Mouse (Mus musculus) urinary bladder, postnatal 14 days (tissue): ENCODE measurements around the gene Prkd3.
A peak's percentile ranks its signal among the peaks of the same experiment; 100 is the strongest.

ENCODE experiments used
- DNase-seq: peaks from one replicate; pipeline ENCODE4 v3.0.0; 2021; ENCODE audit warnings: low spot score

The Prkd3 gene

DNA sequence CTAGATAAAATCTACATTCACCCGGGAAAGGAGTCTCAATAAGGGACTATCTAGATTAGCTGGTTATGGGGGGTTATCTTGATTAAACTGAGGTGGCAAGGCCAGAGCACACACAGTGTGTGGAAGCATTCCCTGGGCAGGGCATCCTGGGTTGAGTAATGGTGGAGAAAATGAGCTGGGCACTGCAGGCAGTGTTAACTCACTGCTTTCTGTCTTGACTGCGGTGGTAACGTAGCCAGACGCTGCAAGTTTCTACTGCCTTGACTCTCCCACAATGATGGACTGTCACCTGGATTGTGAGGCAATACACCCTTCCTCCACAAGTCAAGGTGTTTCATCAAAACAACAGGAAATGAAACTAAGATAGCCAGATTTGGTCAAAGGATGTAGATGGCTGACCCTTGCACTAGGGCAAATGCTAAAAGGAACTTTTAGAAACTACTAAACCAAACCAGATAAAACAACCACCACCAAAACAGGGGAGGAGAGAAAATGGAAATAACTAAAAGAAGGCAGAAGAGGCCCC lies 20.8 kb downstream of the Prkd3 start:
- DNase-seq: no peak

DNA sequence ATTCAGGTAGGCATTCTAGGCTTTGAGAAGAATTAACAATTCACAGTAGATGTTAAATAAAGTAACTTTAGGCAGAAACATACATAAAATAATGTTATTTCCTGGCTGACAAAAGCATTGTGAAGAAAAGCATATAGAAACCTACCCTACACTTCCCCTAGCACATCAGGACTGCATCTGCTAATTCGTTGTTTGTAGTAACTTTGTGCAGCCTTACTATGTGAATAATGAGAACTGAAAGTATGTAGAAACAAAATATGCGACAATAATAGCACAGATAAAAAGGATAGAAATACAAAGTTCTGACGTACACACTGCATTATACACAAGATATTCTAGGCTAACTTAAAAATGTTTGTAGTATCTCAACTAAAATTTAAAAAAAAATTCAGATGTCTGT lies 21.4 kb downstream of the Prkd3 start:
- DNase-seq: no peak

DNA sequence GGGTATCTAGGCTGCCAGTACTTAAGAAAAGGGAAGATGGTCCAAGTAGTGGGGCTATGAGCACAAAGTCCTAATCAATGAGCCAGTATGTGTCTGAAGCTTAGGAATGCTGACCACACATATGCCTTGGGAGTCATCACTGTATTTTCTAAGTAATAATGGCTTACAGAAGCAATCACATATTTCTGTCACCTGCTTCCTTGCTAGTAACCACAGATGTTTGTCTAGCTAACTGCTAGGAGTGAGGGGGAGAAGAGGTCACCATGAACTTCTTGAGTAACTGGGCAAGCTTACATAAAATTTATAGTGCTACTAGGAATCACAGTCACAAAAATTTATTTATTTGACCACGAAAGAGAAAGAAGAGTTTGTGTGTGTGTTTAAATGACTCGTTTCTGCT lies 22.5 kb downstream of the Prkd3 start:
- no peak for DNase-seq

DNA sequence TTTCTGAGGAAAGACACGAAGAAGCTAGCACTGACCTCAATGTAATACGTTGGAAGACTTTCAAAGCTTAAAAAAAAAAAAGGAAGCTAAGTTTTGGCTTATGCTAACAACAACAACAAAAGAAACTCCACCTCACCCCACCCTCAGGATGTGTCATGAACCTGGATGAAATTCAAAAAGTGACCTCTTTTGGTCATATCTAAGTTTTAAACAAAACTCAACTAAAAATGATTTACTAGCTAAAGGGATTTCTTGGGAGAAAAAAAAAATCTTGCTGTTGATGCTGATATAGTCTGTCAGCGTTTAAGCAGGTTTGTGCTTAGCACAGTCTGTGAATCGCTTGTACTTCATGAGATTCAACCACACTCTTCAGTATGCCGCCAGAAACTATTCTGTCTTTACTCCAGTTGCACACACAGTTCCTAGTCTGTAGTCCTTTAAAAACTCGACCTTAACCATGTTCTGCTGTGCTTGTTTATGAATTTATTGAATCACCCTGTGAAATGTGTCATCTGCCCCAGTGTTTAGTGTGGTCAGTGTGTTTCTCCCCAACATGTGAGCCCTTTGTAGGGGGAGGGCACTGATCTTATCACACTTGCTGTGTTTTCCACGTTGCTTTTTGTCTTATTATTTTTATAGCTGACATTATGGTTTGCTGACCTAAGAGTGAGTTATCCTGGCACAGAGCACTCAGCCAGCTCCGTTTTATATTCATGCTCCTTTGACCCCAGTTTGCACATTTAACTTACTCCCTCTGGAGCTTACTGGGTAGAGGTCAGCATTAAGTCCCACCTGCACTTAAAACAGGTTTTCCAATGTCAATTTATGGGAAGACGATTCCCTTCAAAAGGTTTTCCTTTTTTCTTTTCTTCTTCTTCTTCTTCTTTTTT lies 25.4 kb downstream of the Prkd3 start:
- no peak for DNase-seq

DNA sequence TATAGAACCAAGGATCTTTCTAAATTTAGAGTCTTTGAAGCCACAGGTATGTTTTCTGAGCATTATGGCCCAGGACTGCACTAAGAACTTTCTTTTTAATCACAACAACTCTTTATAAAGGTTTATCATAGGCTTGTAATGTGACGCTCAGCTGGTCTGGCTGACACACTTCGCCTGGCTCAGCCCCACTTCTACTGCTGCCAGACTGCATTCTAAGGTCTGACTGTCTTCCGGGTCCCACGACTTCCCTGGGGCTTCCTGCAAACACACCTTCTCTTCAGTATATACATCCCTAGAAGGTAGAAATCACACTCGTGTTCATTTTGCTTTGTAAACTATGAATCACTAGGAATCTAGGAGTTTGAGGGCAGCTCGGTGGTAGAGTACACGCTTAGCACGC lies 26.2 kb downstream of the Prkd3 start:
- DNase-seq: peak; percentile 10

DNA sequence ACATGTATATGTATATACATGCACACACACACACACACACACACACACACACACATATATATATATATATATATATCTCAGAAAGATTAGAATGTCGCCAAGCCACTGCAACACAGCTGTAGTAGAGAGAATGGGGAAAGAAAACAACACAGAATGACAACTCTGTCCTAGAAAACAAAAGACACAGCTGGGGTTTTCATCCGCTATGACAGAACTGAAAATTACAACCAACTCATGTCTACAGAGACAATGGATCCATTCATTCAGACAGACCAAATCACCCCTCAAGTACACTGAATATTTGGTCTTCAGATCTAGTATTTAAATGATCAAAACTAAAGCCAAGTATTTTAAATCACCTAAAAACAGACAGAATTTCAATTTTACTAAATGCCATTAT lies 26.9 kb downstream of the Prkd3 start:
- DNase-seq: no peak

DNA sequence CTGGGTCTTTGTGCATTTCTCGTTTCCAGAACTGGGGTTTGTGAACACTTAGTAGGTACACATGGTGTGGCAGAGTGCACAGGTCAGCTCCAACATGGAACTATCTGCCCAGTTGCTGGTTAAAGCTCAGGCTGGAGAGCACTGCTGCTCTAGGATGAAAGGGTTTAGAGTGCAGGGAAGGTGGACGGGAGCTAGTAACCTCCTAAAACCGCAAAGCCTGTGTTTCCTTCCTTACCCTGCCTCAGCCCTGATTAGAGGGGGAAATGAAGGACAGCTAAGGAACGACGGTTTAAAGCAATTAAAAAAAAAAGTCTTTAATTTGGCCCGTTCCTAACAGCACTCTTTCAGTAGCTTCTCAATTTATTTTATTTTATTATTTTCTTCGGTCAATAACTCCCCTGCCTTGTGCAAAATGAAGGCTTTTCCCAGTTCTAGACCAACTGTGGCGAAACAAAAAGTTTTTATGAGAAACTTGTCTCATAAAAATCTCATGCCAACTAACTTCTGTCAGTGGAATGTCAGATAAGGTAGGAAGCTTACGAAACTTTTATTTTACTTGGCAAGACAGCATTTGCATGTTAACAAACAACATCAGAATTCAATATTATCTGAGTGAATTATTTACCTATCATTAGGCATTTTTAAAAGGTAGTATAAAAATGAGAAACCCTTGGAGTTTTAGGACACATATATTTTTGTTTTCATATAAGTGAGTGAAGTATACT lies 28.2 kb downstream of the Prkd3 start:
- no peak for DNase-seq

DNA sequence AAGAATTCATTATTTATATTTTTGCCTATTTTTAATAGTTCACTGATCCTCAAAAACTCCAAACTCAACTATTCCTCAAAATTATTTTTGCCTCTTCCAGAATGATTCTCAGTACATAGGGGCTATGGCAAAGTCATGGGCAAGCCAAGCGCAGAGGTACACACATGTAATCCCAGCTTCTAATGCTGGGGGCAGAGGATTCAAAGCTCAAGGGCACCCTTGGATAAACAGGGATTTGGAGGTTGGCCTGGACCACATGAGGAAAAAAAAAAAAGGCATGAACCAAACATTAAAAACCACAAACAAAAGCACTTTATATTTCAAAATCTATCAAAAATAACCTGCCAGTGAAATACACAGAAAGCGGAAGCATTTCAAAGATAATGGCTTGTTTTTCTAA lies 29.1 kb downstream of the Prkd3 start:
- DNase-seq: no peak

DNA sequence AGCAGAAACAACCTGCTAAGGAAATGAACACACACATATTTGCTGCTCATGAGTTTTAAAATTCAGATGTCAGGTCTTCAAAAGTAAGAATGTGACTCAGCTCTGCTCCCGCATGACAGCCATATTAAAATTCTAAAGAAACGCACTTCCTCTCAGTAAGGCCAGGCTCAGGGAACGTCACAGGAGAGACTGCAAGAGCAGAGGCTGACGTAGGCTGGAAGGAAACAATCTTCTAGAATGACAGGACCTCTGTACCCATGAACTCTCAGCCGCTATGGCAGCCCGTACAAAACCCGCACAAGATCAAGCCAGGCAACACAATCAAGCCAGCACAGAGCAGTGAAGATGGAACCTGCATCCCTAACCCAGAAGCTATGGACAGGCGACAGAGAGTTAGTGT lies 31.6 kb downstream of the Prkd3 start:
- DNase-seq: no peak

DNA sequence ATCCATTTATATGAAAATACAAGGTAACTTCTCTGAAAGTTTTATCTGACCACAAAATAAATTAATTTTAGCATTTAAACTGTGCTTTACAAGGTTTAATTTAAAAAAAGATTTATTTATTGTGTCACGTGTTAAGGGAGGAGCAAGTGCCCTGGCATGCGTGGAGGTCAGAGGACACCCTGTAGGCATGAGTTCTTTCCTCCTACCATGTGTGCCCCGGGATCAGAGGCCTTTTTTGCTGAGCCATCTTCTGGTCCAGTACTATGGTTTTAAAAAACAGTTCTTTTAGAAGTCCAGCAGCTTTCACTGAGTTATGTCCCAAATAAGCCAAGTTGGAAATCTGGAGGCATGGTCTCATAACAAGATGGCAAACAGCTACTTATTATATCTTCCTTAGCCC lies 36.9 kb downstream of the Prkd3 start:
- no peak for DNase-seq

DNA sequence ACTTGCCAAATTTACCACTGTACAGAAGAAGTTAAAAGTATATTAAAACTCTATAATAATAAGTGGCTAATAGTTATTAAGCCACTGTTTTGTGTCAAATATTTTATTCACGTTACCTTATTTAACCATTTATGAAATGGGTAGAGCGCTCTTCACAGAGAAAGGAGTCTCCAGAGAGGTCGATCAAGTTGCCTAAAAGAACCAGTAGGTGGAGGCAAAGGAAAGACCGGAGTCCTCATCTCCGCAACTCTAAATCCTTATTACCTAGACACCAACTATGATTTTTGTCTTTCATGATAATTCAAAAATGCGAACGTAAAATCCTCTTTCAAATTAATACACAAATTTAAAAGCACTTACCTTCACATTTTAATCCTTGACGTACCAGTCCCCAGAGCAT lies 37.5 kb downstream of the Prkd3 start:
- DNase-seq: no peak

DNA sequence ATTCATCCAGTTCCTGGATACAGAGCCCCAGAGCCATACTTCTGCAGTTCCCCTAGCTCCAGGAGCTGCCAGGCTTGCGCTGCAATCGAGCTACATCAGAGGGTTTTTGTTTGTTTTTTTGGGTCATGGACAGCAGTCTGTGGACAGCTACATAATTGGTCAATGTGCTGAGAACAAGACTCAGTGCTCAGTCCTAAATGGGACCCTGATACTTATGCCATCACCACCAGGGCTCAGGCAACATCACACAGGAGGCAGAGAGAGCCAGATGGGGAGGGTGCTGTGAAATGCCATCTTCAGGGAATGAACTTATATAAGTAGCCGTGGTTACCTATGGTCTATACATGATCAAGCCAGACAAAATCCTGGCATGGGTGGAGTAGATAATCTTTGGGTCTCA lies 52.1 kb downstream of the Prkd3 start:
- DNase-seq: no peak

DNA sequence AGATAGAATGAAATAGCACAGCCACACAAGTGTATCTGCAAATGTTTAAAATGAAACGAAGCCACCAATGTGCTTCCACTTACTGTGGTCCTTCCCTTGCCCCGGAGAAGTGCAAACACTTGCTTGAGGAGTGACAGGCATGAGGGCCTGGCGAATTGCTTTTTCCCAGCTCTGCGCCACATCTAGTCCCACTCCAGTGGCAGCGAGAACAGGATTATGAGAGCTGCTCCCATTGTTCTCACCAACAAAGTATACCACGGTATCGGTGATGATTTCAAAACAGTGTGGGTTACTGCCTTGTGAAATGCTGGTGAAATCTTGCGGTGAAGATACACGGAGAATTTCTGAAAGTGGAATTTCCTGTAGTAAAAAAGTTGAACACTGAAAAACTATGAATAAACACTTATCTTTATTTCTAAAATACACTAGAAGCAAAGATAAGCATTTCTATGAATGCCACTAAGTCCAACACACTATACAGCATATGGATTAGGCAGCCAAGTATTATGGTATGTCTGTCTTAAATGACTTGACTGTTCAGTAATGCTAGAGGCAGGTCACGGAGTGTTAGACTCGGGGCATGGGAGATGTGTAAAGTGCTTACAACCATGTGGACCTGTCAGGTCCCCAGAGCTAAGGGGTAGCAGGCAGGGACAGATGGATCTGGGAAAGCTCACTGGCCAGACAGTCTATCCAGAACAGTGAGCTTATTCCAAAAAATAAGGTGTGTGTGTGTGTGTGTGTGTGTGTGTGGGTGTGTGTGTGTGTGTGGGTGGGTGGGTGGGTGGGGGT lies 54.3 kb downstream of the Prkd3 start:
- DNase-seq: no peak

DNA sequence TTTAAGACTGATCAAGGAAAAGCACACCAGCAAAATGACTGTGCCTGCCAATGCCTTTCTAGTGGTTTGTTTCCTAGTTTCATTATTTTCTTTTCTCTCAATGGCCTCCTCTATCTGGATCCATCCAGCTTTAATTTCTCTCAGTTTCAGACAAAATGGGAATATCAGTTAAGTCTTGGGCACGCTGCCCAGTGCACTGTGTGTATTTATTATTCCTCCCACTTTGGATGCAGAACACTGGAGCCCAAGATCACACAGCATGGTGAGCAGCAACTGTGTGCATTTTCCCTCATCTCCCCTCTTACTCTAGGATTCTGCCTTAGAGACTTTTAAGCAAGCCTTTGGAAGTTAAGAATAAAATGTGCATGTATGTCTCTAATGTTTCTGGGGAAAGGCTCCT lies 56.2 kb downstream of the Prkd3 start:
- DNase-seq: no peak

DNA sequence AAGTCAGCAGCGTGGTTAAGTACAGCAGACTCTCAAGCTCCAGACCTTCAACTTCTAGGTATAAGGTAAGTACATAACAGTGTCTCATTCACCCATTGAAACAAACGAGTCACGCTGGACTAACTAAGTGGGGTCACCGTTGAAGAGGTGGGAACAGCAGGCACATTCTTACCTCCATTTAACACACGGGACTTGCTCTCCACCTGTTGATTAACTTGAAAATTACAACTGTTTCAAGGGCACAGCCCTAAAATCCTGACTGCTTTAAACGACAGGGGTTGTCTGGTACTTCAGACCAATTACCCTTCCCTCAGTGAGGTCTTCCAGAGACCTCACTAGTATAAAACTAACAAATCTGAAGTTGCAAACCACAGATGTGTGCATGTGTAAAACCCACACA lies 61.1 kb downstream of the Prkd3 start:
- no peak for DNase-seq

DNA sequence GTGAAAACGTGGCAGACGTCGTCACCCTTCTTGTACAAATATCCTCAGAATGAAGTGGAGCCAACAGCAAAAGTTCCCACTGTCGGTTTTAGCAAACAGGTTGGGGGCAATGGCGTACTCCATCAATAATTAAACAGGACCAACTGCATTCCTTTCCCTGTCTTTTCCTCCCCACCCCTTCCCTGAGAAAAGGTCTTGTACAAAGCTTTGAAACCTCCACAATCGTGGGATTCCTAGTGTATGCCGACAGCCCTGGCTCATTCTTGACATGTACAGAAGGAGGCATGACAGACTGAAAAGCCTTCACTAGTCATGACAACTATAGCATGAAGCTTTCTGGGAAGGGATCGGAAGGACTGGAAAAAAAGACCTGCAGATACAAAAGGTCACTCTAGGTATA lies 67.4 kb downstream of the Prkd3 start:
- no peak for DNase-seq

DNA sequence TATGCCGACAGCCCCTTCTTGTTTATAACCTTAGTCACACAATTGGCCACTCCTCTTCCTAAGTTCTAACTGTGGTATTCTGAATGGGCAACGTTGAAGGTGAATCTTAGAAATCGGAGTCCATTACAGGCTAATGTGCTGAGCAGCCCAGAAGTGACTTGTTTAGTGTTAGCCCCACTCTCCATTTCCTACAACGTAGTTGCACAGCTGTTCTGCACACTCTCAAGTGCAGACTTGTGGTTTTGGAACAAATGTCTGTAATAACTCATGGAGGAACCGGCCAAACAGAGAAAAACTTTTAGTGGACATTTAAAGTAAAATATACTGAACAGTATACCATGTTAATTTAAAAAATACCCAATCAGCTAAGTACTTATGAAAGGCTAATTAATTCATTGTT lies 68.5 kb downstream of the Prkd3 start:
- DNase-seq: no peak

DNA sequence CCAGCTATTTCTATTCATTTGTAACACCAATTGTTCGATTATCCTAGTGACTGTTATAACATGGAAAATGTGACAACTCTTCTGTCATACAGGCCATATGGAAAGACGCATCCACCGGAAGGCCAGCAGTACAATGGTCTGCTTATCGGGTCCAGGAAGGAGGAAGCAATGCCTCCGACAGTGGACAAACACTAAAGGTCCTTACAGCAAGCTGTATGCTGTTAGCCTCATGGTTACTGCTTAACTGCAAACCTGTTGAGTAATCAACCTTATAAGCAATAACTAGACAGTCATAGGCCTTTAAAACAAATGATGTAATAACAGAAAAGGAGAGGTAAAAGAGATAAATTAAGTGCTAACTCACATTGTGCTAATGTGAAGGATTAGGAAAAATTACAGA lies 69.4 kb downstream of the Prkd3 start:
- DNase-seq: no peak

DNA sequence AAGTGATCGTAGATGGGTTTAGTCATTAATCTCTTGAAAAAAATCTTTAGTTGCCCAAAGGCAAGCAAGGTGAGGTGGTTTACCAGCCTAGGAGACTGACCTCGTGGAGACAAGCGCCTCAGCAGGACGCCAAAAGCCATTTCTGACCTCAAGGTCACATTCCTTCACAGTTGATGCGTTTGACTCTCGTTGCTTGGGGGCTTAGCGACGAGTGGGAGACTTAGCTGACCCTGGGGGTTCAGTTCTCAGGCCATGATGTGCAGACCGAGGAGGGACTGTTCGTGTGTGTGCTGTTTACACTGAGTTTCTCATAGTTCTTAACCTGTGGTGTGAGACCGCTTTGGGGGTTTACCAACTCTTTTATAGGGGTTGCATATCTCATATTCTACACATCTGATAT lies 78.0 kb downstream of the Prkd3 start:
- no peak for DNase-seq

DNA sequence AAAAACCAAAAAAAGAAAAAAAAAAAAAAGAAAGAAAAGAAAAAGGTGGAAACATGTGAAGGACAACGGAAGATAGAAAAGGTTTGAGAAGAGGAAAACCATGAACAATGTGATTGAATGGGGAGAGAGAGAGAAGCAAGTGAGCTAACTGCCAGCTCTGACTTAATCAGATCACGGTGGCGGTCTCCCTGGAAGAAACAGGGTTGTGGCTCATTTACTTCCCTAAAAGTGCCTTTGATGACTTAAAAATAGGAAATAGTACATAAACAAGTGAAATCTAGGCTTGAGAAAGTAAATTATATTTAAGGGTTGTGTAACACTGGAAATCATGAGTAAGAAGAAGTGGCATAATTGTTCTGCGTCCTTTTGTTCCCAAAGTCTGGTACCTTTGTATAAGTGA lies 81.7 kb downstream of the Prkd3 start:
- no peak for DNase-seq

DNA sequence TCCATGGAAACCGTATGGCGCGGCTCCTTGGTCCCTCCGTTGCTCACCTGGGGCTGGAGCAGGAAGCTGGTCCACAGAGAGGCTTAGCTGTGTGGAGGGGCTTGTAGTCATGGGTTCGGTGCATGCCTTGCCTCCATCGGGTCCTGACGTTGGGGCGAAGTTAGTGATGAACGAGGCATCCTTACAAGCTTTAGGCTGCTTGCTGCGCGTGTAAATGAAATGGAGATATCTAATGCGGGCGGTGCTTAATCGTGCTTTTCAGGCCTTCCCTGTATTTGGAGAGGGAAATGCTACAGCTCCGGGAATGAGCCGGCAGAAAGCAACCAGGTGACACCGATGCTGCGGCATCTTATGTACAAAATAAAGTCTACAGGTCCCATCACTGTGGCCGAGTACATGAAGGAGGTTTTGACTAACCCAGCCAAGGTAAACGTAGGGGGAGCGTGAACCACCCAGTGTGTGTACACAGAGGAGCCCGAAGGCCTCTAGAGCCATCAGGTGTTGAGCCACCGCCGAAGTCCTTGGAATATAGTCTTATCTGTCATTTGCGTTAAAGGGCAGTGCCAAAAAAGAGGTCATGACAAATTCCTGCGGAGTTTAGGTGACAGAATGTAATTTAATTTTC lies 83.3 kb downstream of the Prkd3 start:
- DNase-seq: peak; percentile 6
